Mouse (Mus musculus) liver, postnatal 0 days (tissue): ENCODE results near the gene L1cam. TPM values are rescaled to one million over a fixed set of nuclear protein-coding genes. Genes with fewer than 3 reads are reported as not detected.

Source experiments
- ATAC-seq: fragments of 200-750 bp; cut with Nextera tagmentation; 2 replicates; pipeline ENCODE4 v1.8.0; 2017; ENCODE audit warnings: mild to moderate bottlenecking, moderate library complexity
- DNase-seq: peaks from one replicate; pipeline ENCODE4 v3.0.0-alpha.2; 2016
- H3K27ac ChIP-seq: fragments of 300-500 bp; sonication (generic); 2 replicates; pipeline ENCODE4 v1.5.1; 2014; ENCODE audit warnings: antibody characterized with exemption, moderate library complexity, mild to moderate bottlenecking, low read depth
- H3K27me3 ChIP-seq: fragments of 300-500 bp; sonication (generic); 2 replicates; pipeline ENCODE4 v1.6.1; 2014; ENCODE audit warnings: low read length, control low read depth, mixed read lengths; ENCODE audit not compliant: insufficient read depth
- H3K36me3 ChIP-seq: fragments of 300-500 bp; sonication (generic); replicated peaks from 2 replicates; pipeline ENCODE4 v1.6.1; 2014; ENCODE audit warnings: mild to moderate bottlenecking, control low read depth, low read length, moderate library complexity, mixed read lengths; ENCODE audit not compliant: insufficient read depth
- H3K4me1 ChIP-seq: fragments of 300-500 bp; sonication (generic); 2 replicates; pipeline ENCODE4 v1.6.1; 2014; ENCODE audit warnings: antibody characterized with exemption, mild to moderate bottlenecking, control low read depth; ENCODE audit not compliant: insufficient read depth
- H3K4me2 ChIP-seq: fragments of 300-500 bp; sonication (generic); 2 replicates; pipeline ENCODE4 v1.6.1; 2014; ENCODE audit warnings: low read depth, mild to moderate bottlenecking, low read length, moderate library complexity, mixed read lengths
- H3K4me3 ChIP-seq: fragments of 300-500 bp; sonication (generic); 2 replicates; pipeline ENCODE4 v1.5.1; 2014; ENCODE audit warnings: low read depth, low read length
- H3K9ac ChIP-seq: fragments of 300-500 bp; sonication (generic); replicated peaks from 2 replicates; pipeline ENCODE4 v1.6.1; 2014; ENCODE audit warnings: mild to moderate bottlenecking, moderate library complexity
- H3K9me3 ChIP-seq: fragments of 300-500 bp; sonication (generic); 2 replicates; pipeline ENCODE4 v1.6.1; 2016; ENCODE audit warnings: mild to moderate bottlenecking, control low read depth, low read length, mixed read lengths
- CTCF ChIP-seq: sonication (generic); IDR thresholded peaks from 2 replicates; pipeline ENCODE4 v1.5.1; 2016; ENCODE audit warnings: antibody characterized with exemption, low read depth
- EP300 ChIP-seq: IDR thresholded peaks from 2 replicates; pipeline ENCODE4 v1.6.1; 2016; ENCODE audit warnings: antibody characterized with exemption, low read depth, mild to moderate bottlenecking
- WGBS: fragments of 180-500 bp; shearing (Covaris S2); extraction: QIAGEN DNeasy Blood & Tissue Kit; methylation state at CpG from one replicate; pipeline ENCODE4 v1.1.7; 2014; ENCODE audit not compliant: insufficient replicate concordance; 5-methylcytosine and 5-hydroxymethylcytosine counted together
- polyA plus RNA-seq: library from polyadenylated mRNA; unstranded; fragments of >200 nt; fragmentation: Nextera tagmentation; extraction: Ambion mirVana; gene quantifications from 2 replicates; pipeline ENCODE4 v1.2.1, GENCODE M21; 2015

L1cam gene
- polyA plus RNA-seq, result 0.06 and 0.12 TPM in 2 replicates

- Histone ChIP-seq H3K27ac (no peak within 1 kb of the TSS), H3K27me3 (no peaks in the 10 kb centered on the region), H3K4me1 (no peaks in the 10 kb centered on the region), H3K4me3 (no peak within 1 kb of the TSS), H3K4me2 (no peak within 1 kb of the TSS), H3K36me3 (no peaks in the 10 kb centered on the region; the same call in 1 of the 2 replicates), H3K9me3 (no peaks in the 10 kb centered on the region), H3K9ac (no peak within 1 kb of the TSS)
- ATAC-seq (no peak), DNase-seq (peak; percentile 63)
- peak; percentile 59 for TF ChIP-seq CTCF
- no peak for TF ChIP-seq EP300
- WGBS, result 17% methylated on average over 2 of the region's 2 CpGs
Measured at GRCm38 (mm10) chrX:73895719-73896118, at the start of gene L1cam. L1cam (minus strand) TSS chrX:73896105.

- ATAC-seq, result no peak
- H3K4me1 ChIP-seq, result no peaks in the 10 kb centered on the region
- 91% methylated on average over 2 of the region's 2 CpGs for WGBS
- H3K4me2 ChIP-seq, result no peak overlapping the region
- H3K27me3 ChIP-seq, result no peaks in the 10 kb centered on the region
- no peak overlapping the region for H3K4me3 ChIP-seq
- TF ChIP-seq EP300 (no peak), CTCF (no peak)
- no peak overlapping the region for H3K27ac ChIP-seq
- no peak overlapping the region for H3K9ac ChIP-seq
- no peaks in the 10 kb centered on the region for H3K9me3 ChIP-seq
- H3K36me3 ChIP-seq, result peaks cover 50% of the 10 kb centered on the region
- no peak for DNase-seq
Measured at GRCm38 (mm10) chrX:73942294-73942693, 46.4 kb upstream of the L1cam start.

GRCm38 (mm10) chrX:73941860-73942259, 46.0 kb upstream of the L1cam start:
- Histone ChIP-seq H3K9me3 (no peaks in the 10 kb centered on the region), H3K4me1 (no peaks in the 10 kb centered on the region), H3K9ac (no peak overlapping the region), H3K27ac (no peak overlapping the region), H3K27me3 (no peaks in the 10 kb centered on the region), H3K4me2 (no peak overlapping the region), H3K4me3 (no peak overlapping the region), H3K36me3 (peaks cover 46% of the 10 kb centered on the region)
- DNase-seq (no peak), ATAC-seq (no peak)
- TF ChIP-seq EP300, result no peak
- TF ChIP-seq CTCF, result no peak
- WGBS, result 62% methylated on average over 2 of the region's 2 CpGs

- H3K27me3 ChIP-seq, result 0 out of 2 replicates have a peak, but pooled peaks cover 2% of the 10 kb centered on the region
- TF ChIP-seq EP300 (no peak), CTCF (no peak)
- H3K4me1 ChIP-seq, result no peaks in the 10 kb centered on the region; the same call in 1 of the 2 replicates
- no peaks in the 10 kb centered on the region for H3K36me3 ChIP-seq
- ATAC-seq, result no peak
- DNase-seq, result no peak
- H3K27ac ChIP-seq, result no peak overlapping the region
- no peak overlapping the region for H3K4me2 ChIP-seq
- H3K4me3 ChIP-seq, result no peak overlapping the region
- no peaks in the 10 kb centered on the region for H3K9me3 ChIP-seq
- 47% methylated on average over 2 of the region's 2 CpGs for WGBS
- no peak overlapping the region for H3K9ac ChIP-seq
Measured at GRCm38 (mm10) chrX:73931871-73932270, 36.0 kb upstream of the L1cam start.

- 0 out of 2 replicates have a peak, but pooled peaks cover 2% of the 10 kb centered on the region for H3K27me3 ChIP-seq
- H3K9me3 ChIP-seq, result no peaks in the 10 kb centered on the region
- no peaks in the 10 kb centered on the region for H3K36me3 ChIP-seq
- peak within 1 kb of the TSS; percentile 46; the same call in 1 of the 2 replicates for H3K9ac ChIP-seq
- whole genome bisulfite sequencing, result 33% methylated on average over 17 of the region's 17 CpGs
- no peaks in the 10 kb centered on the region; the same call in 1 of the 2 replicates for H3K4me1 ChIP-seq
- peak; percentile 78 for DNase-seq
- ATAC-seq, result peak; percentile 94
- peak within 1 kb of the TSS; percentile 39 for H3K4me3 ChIP-seq
- H3K27ac ChIP-seq, result no peak within 1 kb of the TSS
- peak within 1 kb of the TSS; percentile 65 for H3K4me2 ChIP-seq
- no peak; the same call in 1 of the 2 replicates for TF ChIP-seq EP300
- peak; percentile 41 for TF ChIP-seq CTCF
Measured at GRCm38 (mm10) chrX:73930402-73931062, 34.6 kb upstream of the L1cam start, which contains the start of gene Renbp. Renbp (minus strand) TSS chrX:73930850.

- H3K4me2 ChIP-seq, result peak overlapping the region; percentile 85
- H3K9ac ChIP-seq, result peak overlapping the region; percentile 66
- TF ChIP-seq EP300, result no peak
- no peak for TF ChIP-seq CTCF
- H3K27ac ChIP-seq, result 0 out of 2 replicates have a peak overlapping the region, but pooled peaks have one; percentile 79
- ATAC-seq (no peak), DNase-seq (no peak)
- 72% methylated on average over 8 of the region's 8 CpGs for WGBS
- no peaks in the 10 kb centered on the region for H3K27me3 ChIP-seq
- H3K4me1 ChIP-seq, result no peaks in the 10 kb centered on the region
- 0 out of 2 replicates have a peak, but pooled peaks cover 8% of the 10 kb centered on the region for H3K36me3 ChIP-seq
- peak overlapping the region; percentile 61 for H3K4me3 ChIP-seq
- no peaks in the 10 kb centered on the region for H3K9me3 ChIP-seq
Measured at GRCm38 (mm10) chrX:73922550-73922882, 26.6 kb upstream of the L1cam start.
